Mouse (Mus musculus) intestine, embryonic 16.5 days (tissue): ENCODE data around the gene Hibch. TPM values are rescaled to one million over a fixed set of nuclear protein-coding genes. Genes with fewer than 3 reads are reported as not detected.

Experiments used
- ATAC-seq: fragments of 200-750 bp; cut with Nextera tagmentation; 2 replicates; pipeline ENCODE4 v1.8.0; 2017; ENCODE audit warnings: moderate TSS enrichment, moderate library complexity
- H3K27ac ChIP-seq: fragments of 300-500 bp; sonication (generic); 2 replicates; pipeline ENCODE4 v1.5.1; 2014; ENCODE audit warnings: mild to moderate bottlenecking, low read length
- H3K27me3 ChIP-seq: fragments of 300-500 bp; sonication (generic); replicated peaks from 2 replicates; pipeline ENCODE4 v1.6.1; 2014; ENCODE audit warnings: low read length, control low read depth, mixed read lengths; ENCODE audit not compliant: control insufficient read depth, insufficient read depth
- H3K36me3 ChIP-seq: fragments of 300-500 bp; sonication (generic); 2 replicates; pipeline ENCODE4 v1.6.1; 2014; ENCODE audit warnings: low read length, control low read depth; ENCODE audit not compliant: control insufficient read depth, insufficient read depth
- H3K4me1 ChIP-seq: fragments of 300-500 bp; sonication (generic); 2 replicates; pipeline ENCODE4 v1.6.1; 2014; ENCODE audit warnings: low read length, control low read depth, mixed read lengths; ENCODE audit not compliant: control insufficient read depth, insufficient read depth
- H3K4me2 ChIP-seq: fragments of 300-500 bp; sonication (generic); 2 replicates; pipeline ENCODE4 v1.6.1; 2014; ENCODE audit warnings: low read depth, low read length, control low read depth
- H3K4me3 ChIP-seq: fragments of 300-500 bp; sonication (generic); 2 replicates; pipeline ENCODE4 v1.5.1; 2014; ENCODE audit warnings: mild to moderate bottlenecking, low read length
- H3K9ac ChIP-seq: fragments of 300-500 bp; sonication (generic); 2 replicates; pipeline ENCODE4 v1.6.1; 2014; ENCODE audit warnings: low read depth, low read length
- H3K9me3 ChIP-seq: fragments of 300-500 bp; sonication (generic); 2 replicates; pipeline ENCODE4 v1.6.1; 2016; ENCODE audit warnings: low read length, control low read depth; ENCODE audit not compliant: control insufficient read depth
- WGBS: fragments of 180-500 bp; shearing (Covaris S2); extraction: QIAGEN DNeasy Blood & Tissue Kit; methylation state at CpG from one replicate; pipeline ENCODE4 v1.1.7; 2014; 5-methylcytosine and 5-hydroxymethylcytosine counted together
- polyA plus RNA-seq: library from polyadenylated mRNA; unstranded; fragments of >200 nt; fragmentation: Nextera tagmentation; extraction: Ambion mirVana; gene quantifications from 2 replicates; pipeline ENCODE4 v1.2.1, GENCODE M21; 2015

The Hibch gene
- polyA plus RNA-seq, 1 experiment from 2014 or later: 25.5 TPM

GRCm38 (mm10) chr1:52947895-52948294 is 103.2 kb downstream of the Hibch start:
- Histone ChIP-seq H3K4me3 (no peak overlapping the region), H3K9me3 (no peaks in the 10 kb centered on the region), H3K36me3 (no peaks in the 10 kb centered on the region), H3K4me1 (no peaks in the 10 kb centered on the region; the same call in 1 of the 2 replicates), H3K27ac (no peak overlapping the region), H3K27me3 (no peaks in the 10 kb centered on the region), H3K4me2 (no peak overlapping the region), H3K9ac (no peak overlapping the region)
- 87% methylated on average over 5 of the region's 5 CpGs for WGBS
- ATAC-seq: no peak

- H3K27me3 ChIP-seq: no peaks in the 10 kb centered on the region
- H3K27ac ChIP-seq: no peak overlapping the region
- peaks cover 3% of the 10 kb centered on the region; the same call in 1 of the 2 replicates for H3K4me1 ChIP-seq
- H3K4me3 ChIP-seq: peak overlapping the region; percentile 10; the same call in 1 of the 2 replicates
- WGBS: 23% methylated on average over 5 of the region's 5 CpGs
- no peaks in the 10 kb centered on the region for H3K9me3 ChIP-seq
- no peaks in the 10 kb centered on the region for H3K36me3 ChIP-seq
- peak overlapping the region; percentile 3 for H3K4me2 ChIP-seq
- ATAC-seq: peak; percentile 52
- no peak overlapping the region for H3K9ac ChIP-seq
These were observed 106.6 kb downstream of the Hibch start for GRCm38 (mm10) chr1:52951146-52951868.

- Histone ChIP-seq H3K36me3 (no peaks in the 10 kb centered on the region), H3K27me3 (no peaks in the 10 kb centered on the region), H3K27ac (peak overlapping the region; percentile 72), H3K4me3 (peak overlapping the region; percentile 62), H3K9ac (peak overlapping the region; percentile 77), H3K4me2 (peak overlapping the region; percentile 80), H3K9me3 (no peaks in the 10 kb centered on the region), H3K4me1 (peaks cover 3% of the 10 kb centered on the region; the same call in 1 of the 2 replicates)
- ATAC-seq: no peak
- 4% methylated on average over 5 of the region's 5 CpGs for WGBS
These were observed 107.4 kb downstream of the Hibch start for GRCm38 (mm10) chr1:52952143-52952542.

- 1% methylated on average over 46 of the region's 47 CpGs for WGBS
- peak overlapping the region; percentile 72 for H3K27ac ChIP-seq
- H3K9me3 ChIP-seq: no peaks in the 10 kb centered on the region
- H3K27me3 ChIP-seq: no peaks in the 10 kb centered on the region
- H3K4me3 ChIP-seq: peak overlapping the region; percentile 62
- peak overlapping the region; percentile 80 for H3K4me2 ChIP-seq
- H3K36me3 ChIP-seq: no peaks in the 10 kb centered on the region
- peak overlapping the region; percentile 77 for H3K9ac ChIP-seq
- peaks cover 3% of the 10 kb centered on the region; the same call in 1 of the 2 replicates for H3K4me1 ChIP-seq
- ATAC-seq: peak; percentile 97
These were observed 108.0 kb downstream of the Hibch start for GRCm38 (mm10) chr1:52952551-52953397.

GRCm38 (mm10) chr1:52953548-52953947 is 108.8 kb downstream of the Hibch start:
- Histone ChIP-seq H3K9ac (0 out of 2 replicates have a peak overlapping the region, but pooled peaks have one; percentile 22), H3K4me3 (peak overlapping the region; percentile 62)

GRCm38 (mm10) chr1:52954456-52954855 is 109.7 kb downstream of the Hibch start:
- H3K4me3 ChIP-seq: no peak overlapping the region
- H3K36me3 ChIP-seq: no peaks in the 10 kb centered on the region
- no peak for ATAC-seq
- no peak overlapping the region for H3K9ac ChIP-seq
- H3K27me3 ChIP-seq: no peaks in the 10 kb centered on the region
- no peak overlapping the region for H3K27ac ChIP-seq
- no peak overlapping the region for H3K4me2 ChIP-seq
- WGBS: 64% methylated on average over 2 of the region's 2 CpGs
- no peaks in the 10 kb centered on the region for H3K9me3 ChIP-seq
- H3K4me1 ChIP-seq: peaks cover 3% of the 10 kb centered on the region; the same call in 1 of the 2 replicates

More at GRCm38 (mm10) chr1:52953548-52953947, 108.8 kb downstream of the Hibch start:
- 30% methylated on average over 4 of the region's 4 CpGs for WGBS
- Histone ChIP-seq H3K36me3 (no peaks in the 10 kb centered on the region), H3K4me2 (peak overlapping the region; percentile 80), H3K27me3 (no peaks in the 10 kb centered on the region), H3K4me1 (peaks cover 3% of the 10 kb centered on the region; the same call in 1 of the 2 replicates), H3K9me3 (no peaks in the 10 kb centered on the region), H3K27ac (peak overlapping the region; percentile 16; the same call in 1 of the 2 replicates)
- 0 out of 2 replicates have a peak, but pooled peaks have one; percentile 7 for ATAC-seq

GRCm38 (mm10) chr1:52955102-52955501 is 110.4 kb downstream of the Hibch start:
- H3K27ac ChIP-seq: no peak overlapping the region
- no peak overlapping the region for H3K4me2 ChIP-seq
- H3K27me3 ChIP-seq: no peaks in the 10 kb centered on the region
- no peaks in the 10 kb centered on the region for H3K36me3 ChIP-seq
- H3K4me3 ChIP-seq: no peak overlapping the region
- 38% methylated on average over 6 of the region's 6 CpGs for WGBS
- peaks cover 3% of the 10 kb centered on the region; the same call in 1 of the 2 replicates for H3K4me1 ChIP-seq
- ATAC-seq: no peak
- no peak overlapping the region for H3K9ac ChIP-seq
- H3K9me3 ChIP-seq: no peaks in the 10 kb centered on the region

GRCm38 (mm10) chr1:52956746-52957145 is 112.0 kb downstream of the Hibch start:
- Histone ChIP-seq H3K27ac (no peak overlapping the region), H3K4me3 (no peak overlapping the region), H3K4me2 (no peak overlapping the region), H3K9me3 (no peaks in the 10 kb centered on the region), H3K36me3 (no peaks in the 10 kb centered on the region), H3K9ac (no peak overlapping the region), H3K27me3 (no peaks in the 10 kb centered on the region), H3K4me1 (peaks cover 3% of the 10 kb centered on the region; the same call in 1 of the 2 replicates)
- ATAC-seq: no peak
- WGBS: 62% methylated on average over 4 of the region's 4 CpGs

GRCm38 (mm10) chr1:52960191-52960590 is 115.5 kb downstream of the Hibch start:
- no peaks in the 10 kb centered on the region for H3K27me3 ChIP-seq
- no peak overlapping the region for H3K27ac ChIP-seq
- H3K4me2 ChIP-seq: no peak overlapping the region
- no peak overlapping the region for H3K9ac ChIP-seq
- 55% methylated on average over 6 of the region's 6 CpGs for WGBS
- ATAC-seq: no peak
- no peak overlapping the region for H3K4me3 ChIP-seq
- no peaks in the 10 kb centered on the region for H3K36me3 ChIP-seq
- no peaks in the 10 kb centered on the region for H3K4me1 ChIP-seq
- H3K9me3 ChIP-seq: no peaks in the 10 kb centered on the region
